Mouse (Mus musculus): ENCODE results near the gene Sephs1. TPM values are rescaled to one million over a fixed set of nuclear protein-coding genes. Genes with fewer than 3 reads are reported as not detected.

Gene Sephs1
- polyA plus RNA-seq, 1 experiment = 27.2 TPM

DNA sequence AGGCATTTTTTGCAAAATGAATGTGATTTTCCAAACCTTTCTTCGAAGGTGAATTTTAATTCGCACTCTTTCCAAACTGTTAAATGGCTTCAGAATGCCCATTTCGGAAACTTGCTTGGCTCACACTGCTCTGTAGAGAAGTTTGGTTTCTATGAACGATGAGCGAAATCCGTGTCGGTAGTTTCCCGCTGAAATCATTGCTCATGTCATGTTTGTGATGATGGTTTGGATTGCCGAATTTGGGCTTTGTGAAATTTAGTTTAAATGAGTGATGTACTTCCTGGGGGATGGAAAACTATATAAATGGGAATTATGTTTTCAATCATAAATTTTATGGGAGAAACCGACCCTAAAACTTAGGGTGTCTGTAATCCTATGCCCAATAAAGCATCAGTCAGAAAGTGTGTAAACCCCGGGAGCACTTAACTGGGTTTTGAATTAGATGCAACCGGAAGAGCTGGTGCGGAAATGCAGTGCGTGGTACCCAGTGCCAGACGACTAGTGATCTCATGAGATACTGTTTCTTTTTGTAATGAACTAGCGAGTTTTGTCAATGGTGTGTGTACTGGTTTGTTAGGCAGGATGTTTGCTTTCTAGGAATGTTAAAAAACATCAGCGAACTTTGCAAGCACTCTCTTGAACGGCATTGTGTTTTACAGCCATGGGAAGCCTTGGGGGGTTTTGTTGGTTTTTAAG is 1.8 kb downstream of the Sephs1 start:
- TF ChIP-seq CTCF (IDR thresholded peaks at IDR 0.05; ENCODE audit: borderline replicate concordance, insufficient read depth, low read depth, low read length) = no peak
- TF ChIP-seq POLR2A (IDR thresholded peaks at IDR 0.05; ENCODE audit: borderline replicate concordance, insufficient read depth, low read length) = no peak
- WGBS = 1% methylated on average over 18 of the region's 18 CpGs
- no peak overlapping the region for H3K27ac ChIP-seq (ENCODE audit: insufficient read depth, low read length)
- H3K4me1 ChIP-seq (ENCODE audit: control insufficient read depth, insufficient read depth, low read length) = peaks cover 7% of the 10 kb centered on the region; the same call in 1 of the 2 replicates
- no peaks in the 10 kb centered on the region for H3K27me3 ChIP-seq (ENCODE audit: control insufficient read depth, insufficient read depth, low read length)
- DNase-seq = no peak
- H3K4me3 ChIP-seq (replicated peaks; ENCODE audit: insufficient read depth, low read depth, low read length) = peak overlapping the region; percentile 49

DNA sequence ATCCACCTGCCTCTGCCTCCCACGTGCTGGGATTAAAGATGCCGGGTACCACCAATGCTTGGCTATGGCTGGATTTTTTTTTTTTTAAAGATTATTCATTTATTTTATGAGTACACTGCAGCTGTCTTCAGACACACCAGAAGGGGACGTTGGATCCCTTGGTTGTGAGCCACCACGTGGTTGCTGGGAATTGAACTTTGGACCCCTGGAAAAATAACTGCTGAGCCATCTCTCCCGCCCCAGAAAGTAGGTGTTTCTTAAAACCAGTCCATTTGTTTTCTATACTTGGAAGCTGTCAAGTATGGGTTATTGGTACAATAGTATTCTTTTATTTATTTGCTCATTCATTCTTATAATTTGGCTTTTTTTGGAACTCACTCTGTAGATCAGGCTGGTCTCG is 5.5 kb downstream of the Sephs1 start:
- no peaks in the 10 kb centered on the region for H3K27me3 ChIP-seq (ENCODE audit: control insufficient read depth, insufficient read depth, low read length)

DNA sequence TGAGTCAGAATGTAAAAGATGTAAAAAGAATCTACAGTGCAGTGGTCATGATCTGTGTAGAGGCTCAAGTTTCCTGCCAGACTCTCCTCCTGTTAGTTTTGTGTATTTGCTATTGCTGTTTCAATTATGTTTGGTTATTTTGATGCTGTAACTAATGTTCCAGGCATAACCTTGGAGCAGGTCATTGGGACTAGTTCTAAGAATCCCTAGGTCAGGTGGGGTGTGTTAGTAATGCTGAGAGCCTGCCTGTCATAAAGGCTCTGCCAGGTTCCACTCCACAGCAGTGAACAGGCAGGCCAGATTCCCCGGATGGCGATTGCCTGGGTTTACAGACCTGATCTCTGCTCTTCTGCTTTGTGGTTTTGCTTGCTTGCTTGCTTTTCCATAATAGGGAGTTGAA is 14.2 kb downstream of the Sephs1 start:
- Histone ChIP-seq H3K27me3 (ENCODE audit: control insufficient read depth, insufficient read depth, low read length) (no peaks in the 10 kb centered on the region), H3K4me1 (ENCODE audit: control insufficient read depth, insufficient read depth, low read length) (peaks cover 8% of the 10 kb centered on the region), H3K27ac (ENCODE audit: insufficient read depth, low read length) (peak overlapping the region; percentile 28; the same call in 1 of the 2 replicates), H3K4me3 (replicated peaks; ENCODE audit: insufficient read depth, low read depth, low read length) (no peak overlapping the region)
- TF ChIP-seq CTCF (IDR thresholded peaks at IDR 0.05; ENCODE audit: borderline replicate concordance, insufficient read depth, low read depth, low read length) (no peak), POLR2A (IDR thresholded peaks at IDR 0.05; ENCODE audit: borderline replicate concordance, insufficient read depth, low read length) (no peak)
- 49% methylated on average over 2 of the region's 2 CpGs for WGBS
- DNase-seq = no peak

More for the DNA sequence above, 5.5 kb downstream of the Sephs1 start:
- H3K4me3 ChIP-seq (replicated peaks; ENCODE audit: insufficient read depth, low read depth, low read length) = no peak overlapping the region
- no peak overlapping the region for H3K27ac ChIP-seq (ENCODE audit: insufficient read depth, low read length)
- TF ChIP-seq CTCF (IDR thresholded peaks at IDR 0.05; ENCODE audit: borderline replicate concordance, insufficient read depth, low read depth, low read length) (no peak), POLR2A (IDR thresholded peaks at IDR 0.05; ENCODE audit: borderline replicate concordance, insufficient read depth, low read length) (no peak)
- 93% methylated on average over 6 of the region's 6 CpGs for WGBS
- peaks cover 4% of the 10 kb centered on the region; the same call in 1 of the 2 replicates for H3K4me1 ChIP-seq (ENCODE audit: control insufficient read depth, insufficient read depth, low read length)
- DNase-seq = no peak

GRCm38 (mm10) chr2:4896970-4897369 is 15.6 kb downstream of the Sephs1 start:
- WGBS = 96% methylated on average over 4 of the region's 4 CpGs
- TF ChIP-seq POLR2A (IDR thresholded peaks at IDR 0.05; ENCODE audit: borderline replicate concordance, insufficient read depth, low read length) = no peak
- no peak for TF ChIP-seq CTCF (IDR thresholded peaks at IDR 0.05; ENCODE audit: borderline replicate concordance, insufficient read depth, low read depth, low read length)
- Histone ChIP-seq H3K4me3 (replicated peaks; ENCODE audit: insufficient read depth, low read depth, low read length) (no peak overlapping the region), H3K4me1 (ENCODE audit: control insufficient read depth, insufficient read depth, low read length) (peaks cover 8% of the 10 kb centered on the region), H3K27ac (ENCODE audit: insufficient read depth, low read length) (no peak overlapping the region), H3K27me3 (ENCODE audit: control insufficient read depth, insufficient read depth, low read length) (no peaks in the 10 kb centered on the region)
- DNase-seq = no peak

- H3K27me3 ChIP-seq (ENCODE audit: control insufficient read depth, insufficient read depth, low read length) = no peaks in the 10 kb centered on the region
- no peak for DNase-seq
- H3K4me1 ChIP-seq (ENCODE audit: control insufficient read depth, insufficient read depth, low read length) = peaks cover 11% of the 10 kb centered on the region
- H3K4me3 ChIP-seq (replicated peaks; ENCODE audit: insufficient read depth, low read depth, low read length) = no peak overlapping the region
- WGBS = 74% methylated on average over 6 of the region's 6 CpGs
- TF ChIP-seq POLR2A (IDR thresholded peaks at IDR 0.05; ENCODE audit: borderline replicate concordance, insufficient read depth, low read length) = no peak
- TF ChIP-seq CTCF (IDR thresholded peaks at IDR 0.05; ENCODE audit: borderline replicate concordance, insufficient read depth, low read depth, low read length) = no peak
- H3K27ac ChIP-seq (ENCODE audit: insufficient read depth, low read length) = no peak overlapping the region
Measured at GRCm38 (mm10) chr2:4900624-4901023, 19.3 kb downstream of the Sephs1 start.

DNA sequence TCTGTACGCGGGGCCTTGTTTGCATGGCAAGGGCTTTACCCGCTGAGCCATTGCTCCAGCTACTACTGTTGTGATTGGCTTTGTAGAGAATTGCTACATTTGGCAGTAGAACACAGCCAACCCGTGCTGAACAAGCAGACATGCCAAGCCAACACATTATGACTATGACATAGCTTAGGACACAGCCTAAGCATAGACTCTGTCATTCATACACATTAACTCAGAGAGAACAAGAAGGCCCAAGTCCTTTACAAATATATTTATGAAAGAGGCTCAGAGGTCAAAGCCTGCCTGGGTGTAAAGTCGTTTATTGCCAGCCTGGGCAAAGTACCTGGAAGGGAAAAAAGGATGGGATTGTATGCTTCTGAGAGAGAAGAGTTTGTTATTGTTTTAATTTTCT is 21.0 kb downstream of the Sephs1 start:
- no peaks in the 10 kb centered on the region for H3K27me3 ChIP-seq (ENCODE audit: control insufficient read depth, insufficient read depth, low read length)
- no peak for DNase-seq
- H3K27ac ChIP-seq (ENCODE audit: insufficient read depth, low read length) = no peak overlapping the region
- 78% methylated on average over 5 of the region's 5 CpGs for WGBS
- TF ChIP-seq CTCF (IDR thresholded peaks at IDR 0.05; ENCODE audit: borderline replicate concordance, insufficient read depth, low read depth, low read length) (no peak), POLR2A (IDR thresholded peaks at IDR 0.05; ENCODE audit: borderline replicate concordance, insufficient read depth, low read length) (no peak)
- no peak overlapping the region for H3K4me3 ChIP-seq (replicated peaks; ENCODE audit: insufficient read depth, low read depth, low read length)
- H3K4me1 ChIP-seq (ENCODE audit: control insufficient read depth, insufficient read depth, low read length) = 0 out of 2 replicates have a peak, but pooled peaks cover 4% of the 10 kb centered on the region

DNA sequence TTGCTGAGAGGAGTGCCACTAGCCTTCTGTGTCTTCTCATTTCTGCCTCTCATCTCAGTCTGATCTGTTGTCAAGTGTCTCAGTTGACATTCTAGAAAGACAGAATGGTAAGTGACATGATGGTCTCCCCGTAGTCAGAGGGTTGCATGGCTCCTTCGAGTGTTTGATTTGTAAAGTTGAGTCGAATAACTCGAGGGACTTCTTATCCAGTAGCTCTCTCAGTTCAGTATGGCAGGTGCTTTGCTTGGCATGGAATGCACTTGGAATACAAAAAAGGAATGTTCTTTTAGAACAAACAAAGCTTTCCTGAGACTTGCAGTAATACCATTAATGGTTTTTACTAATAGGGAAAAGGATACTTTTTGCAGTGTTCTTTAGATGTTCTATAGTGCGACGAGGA is 25.8 kb downstream of the Sephs1 start:
- WGBS = 89% methylated on average over 6 of the region's 6 CpGs
- no peak overlapping the region for H3K27ac ChIP-seq (ENCODE audit: insufficient read depth, low read length)
- 0 out of 2 replicates have a peak, but pooled peaks cover 4% of the 10 kb centered on the region for H3K4me1 ChIP-seq (ENCODE audit: control insufficient read depth, insufficient read depth, low read length)
- H3K4me3 ChIP-seq (replicated peaks; ENCODE audit: insufficient read depth, low read depth, low read length) = no peak overlapping the region
- no peak for TF ChIP-seq CTCF (IDR thresholded peaks at IDR 0.05; ENCODE audit: borderline replicate concordance, insufficient read depth, low read depth, low read length)
- no peak for TF ChIP-seq POLR2A (IDR thresholded peaks at IDR 0.05; ENCODE audit: borderline replicate concordance, insufficient read depth, low read length)
- H3K27me3 ChIP-seq (ENCODE audit: control insufficient read depth, insufficient read depth, low read length) = no peaks in the 10 kb centered on the region; the same call in 1 of the 2 replicates
- no peak for DNase-seq

DNA sequence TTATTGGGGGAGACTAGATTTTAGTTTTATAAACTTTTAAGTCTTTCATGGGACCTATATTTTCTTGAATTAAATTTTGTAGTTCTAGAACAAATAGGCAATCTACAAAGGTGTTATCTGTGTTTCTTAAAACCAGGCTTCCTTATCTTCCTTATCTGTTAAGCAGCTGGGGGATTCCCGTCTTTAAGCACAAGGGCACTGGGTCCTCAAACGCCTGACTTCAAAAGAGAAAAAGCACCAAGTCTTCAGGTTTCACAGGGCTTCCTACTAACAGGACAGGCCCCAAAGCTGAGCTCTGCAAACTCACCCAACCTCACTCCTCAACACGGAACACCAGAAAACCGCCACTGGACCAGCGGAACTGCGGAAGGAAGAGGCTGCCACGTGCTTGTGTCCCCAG is 26.6 kb downstream of the Sephs1 start:
- Histone ChIP-seq H3K27me3 (ENCODE audit: control insufficient read depth, insufficient read depth, low read length) (no peaks in the 10 kb centered on the region; the same call in 1 of the 2 replicates), H3K27ac (ENCODE audit: insufficient read depth, low read length) (no peak overlapping the region), H3K4me3 (replicated peaks; ENCODE audit: insufficient read depth, low read depth, low read length) (no peak overlapping the region), H3K4me1 (ENCODE audit: control insufficient read depth, insufficient read depth, low read length) (0 out of 2 replicates have a peak, but pooled peaks cover 4% of the 10 kb centered on the region)
- DNase-seq = no peak
- no peak for TF ChIP-seq CTCF (IDR thresholded peaks at IDR 0.05; ENCODE audit: borderline replicate concordance, insufficient read depth, low read depth, low read length)
- no peak for TF ChIP-seq POLR2A (IDR thresholded peaks at IDR 0.05; ENCODE audit: borderline replicate concordance, insufficient read depth, low read length)
- 89% methylated on average over 7 of the region's 7 CpGs for WGBS
